In the genomic region with DNA sequence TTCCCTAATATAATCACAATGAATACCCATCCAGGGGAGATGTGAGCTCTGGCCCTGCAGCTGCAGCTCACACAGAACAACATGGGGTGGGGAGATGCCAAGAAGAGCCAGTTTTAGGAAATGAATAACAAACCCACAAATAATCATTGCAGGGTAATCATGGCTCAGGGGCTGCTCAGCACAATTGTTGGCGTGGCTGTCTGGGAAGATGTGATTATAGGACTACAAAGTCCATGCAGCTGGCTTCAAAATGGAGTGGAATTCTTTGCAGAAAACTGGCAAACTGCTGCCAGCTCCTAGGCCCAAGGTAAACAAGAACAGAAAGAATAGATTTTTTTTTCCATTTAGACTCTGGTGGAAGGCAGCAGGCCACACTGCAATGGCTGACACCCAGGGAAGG, we compare ENCODE assay signal across 15 mouse cellular contexts.
DNase-seq lines count a peak whose midpoint lies in the region; ATAC-seq and TF ChIP-seq lines count a peak whose summit lies in the region.
"Had no signal": no experiment of that assay in that cellular context is flagged by ENCODE, and none has a peak within 500 bp of the region (broad histone marks: within the 10 kb centered on the region; RNA-seq: fewer than 3 reads in every experiment).

No protein-coding gene starts in this region.

- TF ChIP-seq CTCF in forebrain, postnatal 0 days (IDR thresholded peaks at IDR 0.05; ENCODE audit: low read depth) = no peak

- H3K27me3 ChIP-seq in forebrain, embryonic 10.5 days (ENCODE audit: poor library complexity, severe bottlenecking) = no peaks in the 10 kb centered on the region
- no peaks in the 10 kb centered on the region for H3K27me3 ChIP-seq in forebrain, embryonic 12.5 days
- no peaks in the 10 kb centered on the region for H3K27me3 ChIP-seq in forebrain, postnatal 0 days (ENCODE audit: insufficient read depth, low read length)
- H3K27me3 ChIP-seq: megakaryocyte, embryonic 14.5 days had no signal

- H3K4me1 ChIP-seq in forebrain, embryonic 10.5 days = peaks cover 11% of the 10 kb centered on the region
- H3K4me1 ChIP-seq in forebrain, embryonic 12.5 days = peaks cover 8% of the 10 kb centered on the region; the same call in 1 of the 2 replicates
- no peaks in the 10 kb centered on the region for H3K4me1 ChIP-seq in forebrain, postnatal 0 days (ENCODE audit: insufficient read depth)
- H3K4me1 ChIP-seq: megakaryocyte, embryonic 14.5 days had no signal

- peak overlapping the region; percentile 48; the same call in 1 of the 2 replicates for H3K27ac ChIP-seq in forebrain, embryonic 10.5 days
- H3K27ac ChIP-seq in forebrain, embryonic 12.5 days = no peak overlapping the region
- H3K27ac ChIP-seq in forebrain, postnatal 0 days (ENCODE audit: low read depth, low read length) = no peak overlapping the region
- H3K27ac ChIP-seq: gastrocnemius, adult 2 months; liver, embryonic 14.5 days had no signal

- no peak overlapping the region for H3K4me3 ChIP-seq in forebrain, embryonic 10.5 days
- H3K4me3 ChIP-seq in forebrain, embryonic 12.5 days (replicated peaks) = no peak overlapping the region
- H3K4me3 ChIP-seq in forebrain, postnatal 0 days (ENCODE audit: low read depth, low read length) = no peak overlapping the region
- H3K4me3 ChIP-seq: gastrocnemius, adult 2 months; megakaryocyte, embryonic 14.5 days had no signal

- H3K36me3 ChIP-seq in forebrain, embryonic 10.5 days (replicated peaks) = no peaks in the 10 kb centered on the region
- H3K36me3 ChIP-seq in forebrain, embryonic 12.5 days (replicated peaks) = no peaks in the 10 kb centered on the region
- no peaks in the 10 kb centered on the region for H3K36me3 ChIP-seq in forebrain, postnatal 0 days (ENCODE audit: insufficient read depth)
- H3K36me3 ChIP-seq: G1E had no signal

- H3K9ac ChIP-seq in forebrain, embryonic 12.5 days = no peak overlapping the region
- no peak overlapping the region for H3K9ac ChIP-seq in forebrain, postnatal 0 days
- H3K9ac ChIP-seq: liver, embryonic 14.5 days had no signal

- DNase-seq in forebrain, embryonic 10.5 days (ENCODE audit: extremely low spot score, low spot score) = no peak
- peak; percentile 4 for DNase-seq in kidney, postnatal 14 days
- DNase-seq in kidney, postnatal 4 days = no peak
- DNase-seq in Muller cell, postnatal 12 days (ENCODE audit: inconsistent ontology term) = peak; percentile 81
- DNase-seq in forebrain, postnatal 0 days = peak; percentile 64
- no peak for DNase-seq in adrenal gland, postnatal 4 days (ENCODE audit: low spot score in 2 of 2)
- DNase-seq in embryo, embryonic 11 days = no peak
- DNase-seq: cerebellum, adult 11-12 months; gastrocnemius, adult 2 months; kidney, adult 11 months; thymus, adult 18-20 months had no signal

- WGBS in forebrain, embryonic 10.5 days = 53% methylated on average over 1 of the region's 1 CpGs
- WGBS in forebrain, embryonic 12.5 days = 27% methylated on average over 1 of the region's 1 CpGs
- WGBS in forebrain, postnatal 0 days = 25% methylated on average over 1 of the region's 1 CpGs

- no peak overlapping the region for H3K4me2 ChIP-seq in forebrain, embryonic 12.5 days
- no peak overlapping the region for H3K4me2 ChIP-seq in forebrain, postnatal 0 days (ENCODE audit: low read depth)

- no peak for ATAC-seq in forebrain, embryonic 12.5 days (ENCODE audit: low FRiP score)
- ATAC-seq in forebrain, postnatal 0 days = peak; percentile 95

- H3K9me3 ChIP-seq in forebrain, embryonic 10.5 days = no peaks in the 10 kb centered on the region
- no peaks in the 10 kb centered on the region for H3K9me3 ChIP-seq in forebrain, embryonic 12.5 days
- no peaks in the 10 kb centered on the region for H3K9me3 ChIP-seq in forebrain, postnatal 0 days (ENCODE audit: low read length)
- H3K9me3 ChIP-seq: megakaryocyte, embryonic 14.5 days had no signal

Comparison
In these comparisons a context has a peak if more than half of its experiments do, and no peak if none do; other contexts are left out.
1. DNase-seq: peak in kidney, postnatal 14 days (single experiment), Muller cell, postnatal 12 days (single experiment) and forebrain, postnatal 0 days (single experiment); none in forebrain, embryonic 10.5 days (single experiment), kidney, postnatal 4 days (0 of 2), adrenal gland, postnatal 4 days (0 of 2) and embryo, embryonic 11 days (single experiment).